Mouse (Mus musculus) ES-E14 (cell line): ENCODE measurements around the gene Hs3st3a1.

Experiments
- CHD2 ChIP-seq: IDR thresholded peaks from 2 replicates; pipeline ENCODE4 v1.6.1; 2014; ENCODE audit warnings: mild to moderate bottlenecking, low read depth, low read length, inconsistent platforms
- HCFC1 ChIP-seq: IDR thresholded peaks from 2 replicates; pipeline ENCODE4 v1.6.1; 2012; ENCODE audit warnings: low read length, inconsistent platforms, borderline replicate concordance; ENCODE audit not compliant: insufficient read depth
- MAFK ChIP-seq: IDR thresholded peaks from 2 replicates; pipeline ENCODE4 v1.6.1; 2014; ENCODE audit warnings: mild to moderate bottlenecking, low read depth, low read length, inconsistent platforms; ENCODE audit not compliant: insufficient read depth
- ZC3H11A ChIP-seq: IDR thresholded peaks from 2 replicates; pipeline ENCODE4 v1.6.1; 2012; ENCODE audit warnings: low read depth, mild to moderate bottlenecking, inconsistent platforms, low read length, borderline replicate concordance
- ZNF384 ChIP-seq: IDR thresholded peaks from 2 replicates; pipeline ENCODE4 v1.6.1; 2012; ENCODE audit warnings: low read depth, low read length, inconsistent platforms

DNA sequence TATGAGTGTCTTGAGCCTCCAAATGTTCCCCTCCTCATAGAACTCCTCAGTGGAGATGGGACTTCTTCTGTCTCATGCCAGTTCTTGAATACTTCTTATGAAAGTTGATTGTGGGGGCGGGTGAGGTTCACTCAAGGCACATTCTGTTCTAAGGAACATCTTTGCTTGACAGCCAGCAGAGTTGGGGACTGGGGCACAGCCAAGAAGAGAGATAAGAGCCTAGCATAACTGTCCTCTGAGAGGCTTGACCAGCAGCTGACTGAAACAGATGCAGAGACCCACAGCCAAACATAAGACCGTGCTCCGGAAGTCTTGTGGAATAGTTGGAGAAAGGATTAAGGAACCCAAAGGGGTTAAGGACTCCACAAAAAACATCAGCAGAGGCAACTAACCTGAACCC lies 102.1 kb downstream of the Hs3st3a1 start:
- no peak for TF ChIP-seq MAFK
- no peak for TF ChIP-seq ZC3H11A
- TF ChIP-seq HCFC1, result no peak
- TF ChIP-seq CHD2, result no peak
- no peak for TF ChIP-seq ZNF384
